8 mouse cellular contexts compared by ENCODE assay signal in the genomic region with DNA sequence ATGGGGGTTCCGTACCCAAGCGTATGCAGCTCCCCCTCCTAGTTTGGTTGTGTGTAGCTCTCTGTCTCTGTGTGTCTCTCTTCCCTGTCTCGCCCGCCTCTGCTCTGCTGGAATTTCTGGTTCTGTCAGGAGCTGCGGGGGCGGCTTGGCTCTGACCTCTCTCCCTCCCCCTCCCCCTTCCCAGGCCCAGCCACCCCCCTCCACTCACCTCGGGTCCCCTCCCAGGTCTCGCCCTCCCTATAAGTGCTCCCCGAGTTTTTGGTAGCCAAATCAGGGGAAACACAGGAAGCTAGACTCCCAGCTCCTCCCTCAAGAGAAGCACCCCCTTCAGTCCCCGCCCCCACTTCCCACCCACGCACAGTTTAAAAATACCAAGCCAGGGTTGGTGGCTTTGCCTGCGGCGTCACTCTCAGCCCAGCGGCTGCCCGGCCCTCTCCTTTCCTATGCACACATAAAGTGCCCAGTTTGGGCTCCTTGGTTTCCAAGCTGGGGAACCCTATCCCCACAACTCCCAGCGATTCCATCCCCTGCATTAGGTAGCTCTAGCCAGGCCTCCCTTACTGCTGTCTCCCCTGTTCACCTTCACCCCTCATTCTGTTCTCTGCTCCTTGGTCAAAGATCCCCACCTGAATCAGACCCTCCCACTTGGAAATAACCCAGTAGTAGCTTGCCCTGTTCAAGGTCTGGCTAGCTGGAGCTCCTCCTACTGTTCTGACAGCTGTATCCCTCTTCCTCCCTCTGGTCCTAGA. TPM values are rescaled to one million over a fixed set of nuclear protein-coding genes. Genes with fewer than 3 reads are reported as not detected.
DNase-seq lines count a peak whose midpoint lies in the region; ATAC-seq lines count a peak whose summit lies in the region.

No protein-coding gene starts in this region.

- DNase-seq in gastrocnemius, postnatal 10 days = peak; percentile 56
- no peak for DNase-seq in gastrocnemius, adult 18-20 months (ENCODE audit: low spot score)
- DNase-seq in adrenal gland, postnatal 36 days = peak; percentile 82 to 87
- no peak for DNase-seq in forebrain, embryonic 11.5 days (ENCODE audit: low spot score)
- peak; percentile 59 to 72 for DNase-seq in left cerebral cortex, postnatal 36 days (ENCODE audit: low spot score in 2 of 2)
- peak; percentile 60 for DNase-seq in right cerebral cortex, postnatal 4 days

- no peak overlapping the region; the same call in 1 of the 2 replicates for H3K9ac ChIP-seq in forebrain, embryonic 11.5 days (ENCODE audit: low read length)

- ATAC-seq in forebrain, embryonic 11.5 days (replicated peaks; ENCODE audit: low FRiP score) = no peak
- peak; percentile 12 to 23; a peak in 1 of 4 replicates for ATAC-seq in hematopoietic stem cell, adult 5-6 weeks (replicated peaks in 1 of 2; ENCODE audit: insufficient read depth in 1 of 2, low FRiP score in 2 of 2, low TSS enrichment in 1 of 2, low read depth in 1 of 2, poor library complexity in 2 of 2, severe bottlenecking in 2 of 2)
- ATAC-seq in megakaryocyte-erythroid progenitor cell, adult 5-6 weeks (replicated peaks; ENCODE audit: low FRiP score, low TSS enrichment, poor library complexity, severe bottlenecking) = peak; percentile 46

- H3K4me1 ChIP-seq in forebrain, embryonic 11.5 days (replicated peaks; ENCODE audit: control insufficient read depth, insufficient read depth, low read length) = peaks cover 20% of the 10 kb centered on the region

- no peaks in the 10 kb centered on the region for H3K36me3 ChIP-seq in forebrain, embryonic 11.5 days (ENCODE audit: control insufficient read depth, insufficient read depth, low read length)

- no peaks in the 10 kb centered on the region for H3K9me3 ChIP-seq in forebrain, embryonic 11.5 days (ENCODE audit: control insufficient read depth, low read length)

- no peak overlapping the region for H3K27ac ChIP-seq in forebrain, embryonic 11.5 days (ENCODE audit: low read depth, low read length)

- H3K27me3 ChIP-seq in forebrain, embryonic 11.5 days (ENCODE audit: control insufficient read depth, insufficient read depth, low read length) = peaks cover 56% of the 10 kb centered on the region

- peak overlapping the region; percentile 26; the same call in 1 of the 2 replicates for H3K4me2 ChIP-seq in forebrain, embryonic 11.5 days (ENCODE audit: low read depth, low read length, severe bottlenecking)

- 7% methylated on average over 16 of the region's 16 CpGs for WGBS in forebrain, embryonic 11.5 days

- intact Hi-C loops in left cerebral cortex, postnatal 36 days (cut with DNase I) = no loop called here

- no peak overlapping the region for H3K4me3 ChIP-seq in forebrain, embryonic 11.5 days (ENCODE audit: low read depth, low read length)

RNA-seq across cellular contexts. Expression of a gene that starts 4.6 kb away (rescaled TPM):
- total RNA-seq in gastrocnemius, postnatal 10 days (2021) = 1 to 10 TPM; 2.8 to 5.3 TPM
- total RNA-seq in gastrocnemius, adult 18-20 months (2021) = 1 to 10 TPM; 2.5 to 2.7 TPM
- 1 to 10 TPM; 6.5 to 7.3 TPM for total RNA-seq in adrenal gland, postnatal 36 days (2021)
- 12.0 and 12.2 TPM in 2 replicates for polyA plus RNA-seq in forebrain, embryonic 11.5 days (2014; fragmentation: Nextera tagmentation; extraction: Ambion mirVana)
- 41.8 and 43.0 TPM in 2 replicates for total RNA-seq in hematopoietic stem cell, adult 5-6 weeks (2017)
- total RNA-seq in left cerebral cortex, postnatal 36 days (2021) = 1 to 10 TPM; 3.5 to 3.9 TPM
- 19.4 and 22.7 TPM in 2 replicates for total RNA-seq in megakaryocyte-erythroid progenitor cell, adult 5-6 weeks (2014; fragmentation: Nextera tagmentation)
- 17.6 and 35.2 TPM in 2 replicates for total RNA-seq in megakaryocyte-erythroid progenitor cell, adult 5-6 weeks (2017)

RNA-seq across cellular contexts. Expression of a gene that starts 6.3 kb away (rescaled TPM):
- 10 to 100 TPM in 1 of 2 experiments, 1 to 10 TPM in 1; 7.0 to 13.2 TPM for total RNA-seq in gastrocnemius, postnatal 10 days (2021)
- total RNA-seq in gastrocnemius, adult 18-20 months (2021) = 1 to 10 TPM; 3.4 to 3.5 TPM
- total RNA-seq in adrenal gland, postnatal 36 days (2021) = 10 to 100 TPM; 19.7 to 32.0 TPM
- 4.9 and 5.5 TPM in 2 replicates for polyA plus RNA-seq in forebrain, embryonic 11.5 days (2014; fragmentation: Nextera tagmentation; extraction: Ambion mirVana)
- 17.9 and 26.7 TPM in 2 replicates for total RNA-seq in hematopoietic stem cell, adult 5-6 weeks (2017)
- total RNA-seq in left cerebral cortex, postnatal 36 days (2021) = 10 to 100 TPM; 39.7 to 40.5 TPM
- total RNA-seq in megakaryocyte-erythroid progenitor cell, adult 5-6 weeks (2014; fragmentation: Nextera tagmentation) = 0.99 TPM in 1 of 2 replicates, not detected in the other
- total RNA-seq in megakaryocyte-erythroid progenitor cell, adult 5-6 weeks (2017) = 1.1 and 2.2 TPM in 2 replicates

RNA-seq across cellular contexts. Expression of a gene that starts 19.3 kb away (rescaled TPM):
- total RNA-seq in gastrocnemius, postnatal 10 days (2021) = 10 to 100 TPM; 15.8 to 24.4 TPM
- total RNA-seq in gastrocnemius, adult 18-20 months (2021) = 10 to 100 TPM; 16.0 to 17.9 TPM
- total RNA-seq in adrenal gland, postnatal 36 days (2021) = 10 to 100 TPM; 93.2 to 99.8 TPM
- polyA plus RNA-seq in forebrain, embryonic 11.5 days (2014; fragmentation: Nextera tagmentation; extraction: Ambion mirVana) = 6.8 and 7.8 TPM in 2 replicates
- 49.8 and 50.8 TPM in 2 replicates for total RNA-seq in hematopoietic stem cell, adult 5-6 weeks (2017)
- 10 to 100 TPM in 1 of 2 experiments, 1 to 10 TPM in 1; 9.0 to 12.7 TPM for total RNA-seq in left cerebral cortex, postnatal 36 days (2021)
- 51.7 and 57.9 TPM in 2 replicates for total RNA-seq in megakaryocyte-erythroid progenitor cell, adult 5-6 weeks (2014; fragmentation: Nextera tagmentation)
- total RNA-seq in megakaryocyte-erythroid progenitor cell, adult 5-6 weeks (2017) = 32.2 and 35.3 TPM in 2 replicates

RNA-seq across cellular contexts. Expression of a gene that starts 41.1 kb away (rescaled TPM):
- 100 to 1,000 TPM; 105 to 132 TPM for total RNA-seq in gastrocnemius, postnatal 10 days (2021)
- total RNA-seq in gastrocnemius, adult 18-20 months (2021) = 10 to 100 TPM; 40.8 to 43.4 TPM
- 100 to 1,000 TPM; 192 to 251 TPM for total RNA-seq in adrenal gland, postnatal 36 days (2021)
- polyA plus RNA-seq in forebrain, embryonic 11.5 days (2014; fragmentation: Nextera tagmentation; extraction: Ambion mirVana) = 71.2 and 75.0 TPM in 2 replicates
- total RNA-seq in hematopoietic stem cell, adult 5-6 weeks (2017) = 1.2 and 8.6 TPM in 2 replicates
- total RNA-seq in left cerebral cortex, postnatal 36 days (2021) = 100 to 1,000 TPM; 285 to 320 TPM
- total RNA-seq in megakaryocyte-erythroid progenitor cell, adult 5-6 weeks (2014; fragmentation: Nextera tagmentation) = 0.26 TPM in 1 of 2 replicates, not detected in the other
- total RNA-seq in megakaryocyte-erythroid progenitor cell, adult 5-6 weeks (2017) = 0.04 TPM in 1 of 2 replicates, not detected in the other

RNA-seq across cellular contexts. Expression of a gene that starts 42.9 kb away (rescaled TPM):
- under 1 TPM; 0.21 to 0.54 TPM for total RNA-seq in gastrocnemius, postnatal 10 days (2021)
- total RNA-seq in gastrocnemius, adult 18-20 months (2021) = not detected
- total RNA-seq in adrenal gland, postnatal 36 days (2021) = 10 to 100 TPM in 1 of 2 experiments, under 1 TPM in 1; 0.95 to 13.8 TPM
- 0.40 and 0.51 TPM in 2 replicates for polyA plus RNA-seq in forebrain, embryonic 11.5 days (2014; fragmentation: Nextera tagmentation; extraction: Ambion mirVana)
- total RNA-seq in hematopoietic stem cell, adult 5-6 weeks (2017) = not detected in 2 replicates
- total RNA-seq in left cerebral cortex, postnatal 36 days (2021) = under 1 TPM; 0.49 to 0.59 TPM
- total RNA-seq in megakaryocyte-erythroid progenitor cell, adult 5-6 weeks (2014; fragmentation: Nextera tagmentation) = 0.79 and 1.4 TPM in 2 replicates
- total RNA-seq in megakaryocyte-erythroid progenitor cell, adult 5-6 weeks (2017) = not detected in 2 replicates

Comparison
In these comparisons a context has a peak if more than half of its experiments do, and no peak if none do; other contexts are left out.
1. DNase-seq: peak in gastrocnemius, postnatal 10 days (single experiment), adrenal gland, postnatal 36 days (2 of 2), left cerebral cortex, postnatal 36 days (2 of 2) and right cerebral cortex, postnatal 4 days (single experiment); none in gastrocnemius, adult 18-20 months (single experiment) and forebrain, embryonic 11.5 days (single experiment).